Mouse (Mus musculus): ENCODE measurements around the gene Tigd3. TPM values are rescaled to one million over a fixed set of nuclear protein-coding genes. Genes with fewer than 3 reads are reported as not detected.

Gene Tigd3
- polyA plus RNA-seq (2014; fragmentation: Nextera tagmentation; extraction: Ambion mirVana) = 1.4 and 2.0 TPM in 2 replicates

GRCm38 (mm10) chr19:5894002-5894678 is at the start of gene Tigd3:
Gene Tigd3 (minus strand): TSS chr19:5894149.
- WGBS = 7% methylated on average over 25 of the region's 36 CpGs

GRCm38 (mm10) chr19:5943404-5943803 is 49.5 kb upstream of the Tigd3 start:
- DNase-seq (ENCODE audit: low spot score) (no peak), ATAC-seq (ENCODE audit: low read depth) (no peak)
- peaks cover 8% of the 10 kb centered on the region; the same call in 1 of the 2 replicates for H3K4me1 ChIP-seq (ENCODE audit: control insufficient read depth, insufficient read depth, low read length)
- no peaks in the 10 kb centered on the region for H3K9me3 ChIP-seq (ENCODE audit: control insufficient read depth, low read length)
- H3K27me3 ChIP-seq (replicated peaks; ENCODE audit: control insufficient read depth, insufficient read depth, low read length) = no peaks in the 10 kb centered on the region
- no peak overlapping the region for H3K4me3 ChIP-seq (ENCODE audit: low read depth, low read length)
- no peak overlapping the region for H3K9ac ChIP-seq (ENCODE audit: low read depth, low read length)
- H3K27ac ChIP-seq (replicated peaks; ENCODE audit: low read depth, low read length) = no peak overlapping the region
- H3K36me3 ChIP-seq (ENCODE audit: control insufficient read depth, insufficient read depth, low read length) = peaks cover 40% of the 10 kb centered on the region
- 92% methylated on average over 15 of the region's 15 CpGs for WGBS
- no peak overlapping the region for H3K4me2 ChIP-seq (ENCODE audit: low read depth, low read length)

More at GRCm38 (mm10) chr19:5894002-5894678, at the start of gene Tigd3:
- H3K9me3 ChIP-seq (ENCODE audit: control insufficient read depth, low read length) = no peaks in the 10 kb centered on the region
- H3K9ac ChIP-seq (ENCODE audit: low read depth, low read length) = peak within 1 kb of the TSS; percentile 86
- 0 out of 2 replicates have a peak, but pooled peaks cover 4% of the 10 kb centered on the region for H3K4me1 ChIP-seq (ENCODE audit: control insufficient read depth, insufficient read depth, low read length)
- no peaks in the 10 kb centered on the region for H3K27me3 ChIP-seq (replicated peaks; ENCODE audit: control insufficient read depth, insufficient read depth, low read length)
- peak within 1 kb of the TSS; percentile 63 for H3K4me3 ChIP-seq (ENCODE audit: low read depth, low read length)
- no peak within 1 kb of the TSS for H3K27ac ChIP-seq (replicated peaks; ENCODE audit: low read depth, low read length)
- DNase-seq (ENCODE audit: low spot score) (peak; percentile 98), ATAC-seq (ENCODE audit: low read depth) (peak; percentile 96)
- peaks cover 42% of the 10 kb centered on the region for H3K36me3 ChIP-seq (ENCODE audit: control insufficient read depth, insufficient read depth, low read length)
- peak within 1 kb of the TSS; percentile 82 for H3K4me2 ChIP-seq (ENCODE audit: low read depth, low read length)

- ATAC-seq (ENCODE audit: low read depth) (no peak), DNase-seq (ENCODE audit: low spot score) (no peak)
- H3K9ac ChIP-seq (ENCODE audit: low read depth, low read length) = no peak overlapping the region
- no peak overlapping the region for H3K27ac ChIP-seq (replicated peaks; ENCODE audit: low read depth, low read length)
- no peak overlapping the region for H3K4me3 ChIP-seq (ENCODE audit: low read depth, low read length)
- H3K36me3 ChIP-seq (ENCODE audit: control insufficient read depth, insufficient read depth, low read length) = peaks cover 32% of the 10 kb centered on the region
- 88% methylated on average over 7 of the region's 7 CpGs for WGBS
- H3K27me3 ChIP-seq (replicated peaks; ENCODE audit: control insufficient read depth, insufficient read depth, low read length) = no peaks in the 10 kb centered on the region
- H3K4me1 ChIP-seq (ENCODE audit: control insufficient read depth, insufficient read depth, low read length) = peaks cover 13% of the 10 kb centered on the region
- H3K4me2 ChIP-seq (ENCODE audit: low read depth, low read length) = no peak overlapping the region
- H3K9me3 ChIP-seq (ENCODE audit: control insufficient read depth, low read length) = no peaks in the 10 kb centered on the region
Measured at GRCm38 (mm10) chr19:5942581-5942980, 48.6 kb upstream of the Tigd3 start.

- 88% methylated on average over 10 of the region's 10 CpGs for WGBS
- no peak for ATAC-seq (ENCODE audit: low read depth)
- Histone ChIP-seq H3K27ac (replicated peaks; ENCODE audit: low read depth, low read length) (peak overlapping the region; percentile 75), H3K36me3 (ENCODE audit: control insufficient read depth, insufficient read depth, low read length) (peaks cover 16% of the 10 kb centered on the region), H3K9ac (ENCODE audit: low read depth, low read length) (no peak overlapping the region), H3K4me1 (ENCODE audit: control insufficient read depth, insufficient read depth, low read length) (peaks cover 16% of the 10 kb centered on the region), H3K9me3 (ENCODE audit: control insufficient read depth, low read length) (no peaks in the 10 kb centered on the region), H3K27me3 (replicated peaks; ENCODE audit: control insufficient read depth, insufficient read depth, low read length) (no peaks in the 10 kb centered on the region), H3K4me2 (ENCODE audit: low read depth, low read length) (no peak overlapping the region), H3K4me3 (ENCODE audit: low read depth, low read length) (no peak overlapping the region)
- no peak for DNase-seq (ENCODE audit: low spot score)
Measured at GRCm38 (mm10) chr19:5940656-5941055, 46.7 kb upstream of the Tigd3 start.

- Histone ChIP-seq H3K27me3 (replicated peaks; ENCODE audit: control insufficient read depth, insufficient read depth, low read length) (no peaks in the 10 kb centered on the region), H3K4me3 (ENCODE audit: low read depth, low read length) (no peak overlapping the region), H3K4me1 (ENCODE audit: control insufficient read depth, insufficient read depth, low read length) (peaks cover 20% of the 10 kb centered on the region), H3K4me2 (ENCODE audit: low read depth, low read length) (no peak overlapping the region), H3K9ac (ENCODE audit: low read depth, low read length) (no peak overlapping the region), H3K9me3 (ENCODE audit: control insufficient read depth, low read length) (no peaks in the 10 kb centered on the region), H3K36me3 (ENCODE audit: control insufficient read depth, insufficient read depth, low read length) (peaks cover 13% of the 10 kb centered on the region), H3K27ac (replicated peaks; ENCODE audit: low read depth, low read length) (peak overlapping the region; percentile 75)
- DNase-seq (ENCODE audit: low spot score) = peak; percentile 89
- ATAC-seq (ENCODE audit: low read depth) = peak; percentile 82
- 45% methylated on average over 4 of the region's 4 CpGs for WGBS
Measured at GRCm38 (mm10) chr19:5940173-5940572, 46.2 kb upstream of the Tigd3 start.

GRCm38 (mm10) chr19:5939715-5940114 is 45.8 kb upstream of the Tigd3 start:
- H3K9me3 ChIP-seq (ENCODE audit: control insufficient read depth, low read length) = no peaks in the 10 kb centered on the region
- WGBS = 64% methylated on average over 5 of the region's 5 CpGs
- H3K27ac ChIP-seq (replicated peaks; ENCODE audit: low read depth, low read length) = peak overlapping the region; percentile 75

GRCm38 (mm10) chr19:5938516-5938915 is 44.6 kb upstream of the Tigd3 start:
- no peak overlapping the region for H3K4me2 ChIP-seq (ENCODE audit: low read depth, low read length)
- ATAC-seq (ENCODE audit: low read depth) (no peak), DNase-seq (ENCODE audit: low spot score) (no peak)
- peaks cover 21% of the 10 kb centered on the region; the same call in 1 of the 2 replicates for H3K4me1 ChIP-seq (ENCODE audit: control insufficient read depth, insufficient read depth, low read length)
- peaks cover 8% of the 10 kb centered on the region for H3K36me3 ChIP-seq (ENCODE audit: control insufficient read depth, insufficient read depth, low read length)
- no peaks in the 10 kb centered on the region for H3K9me3 ChIP-seq (ENCODE audit: control insufficient read depth, low read length)
- H3K27me3 ChIP-seq (replicated peaks; ENCODE audit: control insufficient read depth, insufficient read depth, low read length) = no peaks in the 10 kb centered on the region
- H3K9ac ChIP-seq (ENCODE audit: low read depth, low read length) = no peak overlapping the region
- H3K27ac ChIP-seq (replicated peaks; ENCODE audit: low read depth, low read length) = no peak overlapping the region
- H3K4me3 ChIP-seq (ENCODE audit: low read depth, low read length) = no peak overlapping the region
- WGBS = 87% methylated on average over 6 of the region's 6 CpGs

More at GRCm38 (mm10) chr19:5939715-5940114, 45.8 kb upstream of the Tigd3 start:
- H3K9ac ChIP-seq (ENCODE audit: low read depth, low read length) = no peak overlapping the region
- peaks cover 9% of the 10 kb centered on the region for H3K36me3 ChIP-seq (ENCODE audit: control insufficient read depth, insufficient read depth, low read length)
- no peak for DNase-seq (ENCODE audit: low spot score)
- no peak overlapping the region for H3K4me2 ChIP-seq (ENCODE audit: low read depth, low read length)
- no peak for ATAC-seq (ENCODE audit: low read depth)
- H3K4me3 ChIP-seq (ENCODE audit: low read depth, low read length) = no peak overlapping the region
- H3K4me1 ChIP-seq (ENCODE audit: control insufficient read depth, insufficient read depth, low read length) = peaks cover 22% of the 10 kb centered on the region
- H3K27me3 ChIP-seq (replicated peaks; ENCODE audit: control insufficient read depth, insufficient read depth, low read length) = no peaks in the 10 kb centered on the region

GRCm38 (mm10) chr19:5937836-5938406 is 44.0 kb upstream of the Tigd3 start:
- ATAC-seq (ENCODE audit: low read depth) (no peak), DNase-seq (ENCODE audit: low spot score) (no peak)
- Histone ChIP-seq H3K4me1 (ENCODE audit: control insufficient read depth, insufficient read depth, low read length) (peaks cover 21% of the 10 kb centered on the region; the same call in 1 of the 2 replicates), H3K9ac (ENCODE audit: low read depth, low read length) (no peak overlapping the region), H3K4me3 (ENCODE audit: low read depth, low read length) (no peak overlapping the region), H3K27ac (replicated peaks; ENCODE audit: low read depth, low read length) (0 out of 2 replicates have a peak overlapping the region, but pooled peaks have one; percentile 0), H3K27me3 (replicated peaks; ENCODE audit: control insufficient read depth, insufficient read depth, low read length) (no peaks in the 10 kb centered on the region), H3K4me2 (ENCODE audit: low read depth, low read length) (no peak overlapping the region), H3K36me3 (ENCODE audit: control insufficient read depth, insufficient read depth, low read length) (peaks cover 8% of the 10 kb centered on the region), H3K9me3 (ENCODE audit: control insufficient read depth, low read length) (no peaks in the 10 kb centered on the region)
- WGBS = 36% methylated on average over 14 of the region's 14 CpGs
